Mouse (Mus musculus) megakaryocyte, embryonic 14.5 days (primary cell): Measurements from ENCODE around the gene Fgd3.
A peak's percentile ranks its signal among the peaks of the same experiment; 100 is the strongest.

Experiments used
- FLI1 ChIP-seq: IDR thresholded peaks from 2 replicates; pipeline ENCODE4 v1.6.1; 2012; ENCODE audit warnings: low read length, inconsistent platforms, mixed read lengths
- GATA1 ChIP-seq: IDR thresholded peaks from 3 replicates; pipeline ENCODE4 v1.6.1; 2012; ENCODE audit warnings: mixed read lengths, low read length, inconsistent platforms, borderline replicate concordance

DNA sequence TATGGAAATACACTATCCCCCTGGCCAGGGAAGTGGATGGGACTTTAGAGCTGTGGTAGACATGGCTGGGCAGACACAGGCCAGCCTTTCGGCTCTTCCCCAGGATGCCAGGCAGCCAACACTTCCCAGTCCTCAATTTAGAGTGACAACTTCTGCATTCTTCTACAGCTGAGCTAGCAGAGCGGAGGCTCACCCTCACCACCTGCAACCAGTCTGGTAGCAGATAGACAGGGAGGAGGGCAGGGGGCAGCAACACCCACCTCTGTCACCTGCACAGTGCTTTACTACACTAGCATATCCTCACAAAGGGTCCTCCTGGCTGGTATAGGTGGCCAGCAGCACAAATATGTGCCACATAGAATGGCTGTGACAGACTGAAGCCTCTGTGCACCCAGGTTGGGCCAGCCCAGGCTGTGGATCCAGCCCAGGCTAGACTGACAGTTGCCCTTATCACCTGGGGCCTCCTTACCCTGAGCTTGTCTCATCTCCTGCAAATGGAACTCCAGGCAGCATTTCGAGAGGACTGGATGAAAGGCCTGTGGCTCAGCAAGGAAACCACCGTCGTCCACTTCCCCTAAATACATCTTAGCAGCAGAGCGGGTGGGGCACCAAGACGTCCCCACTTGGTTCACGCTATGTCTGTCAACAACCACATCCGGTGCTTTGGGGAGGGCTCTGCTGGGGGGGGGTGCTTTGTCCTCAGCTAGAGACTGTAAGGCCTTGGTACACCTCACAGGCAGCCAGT is 77.6 kb downstream of the Fgd3 start:
- TF ChIP-seq FLI1: peak; percentile 80
- peak; percentile 83; the same call in 1 of the 3 replicates for TF ChIP-seq GATA1
